Mouse (Mus musculus): ENCODE data around the gene Foxred2. TPM values are rescaled to one million over a fixed set of nuclear protein-coding genes. Genes with fewer than 3 reads are reported as not detected.
A peak's percentile ranks its signal among the peaks of the same experiment; 100 is the strongest.

Gene Foxred2
- 1 to 10 TPM; 2.8 to 4.2 TPM for polyA plus RNA-seq (2017; shearing (Covaris generic))

- ATAC-seq, result peak; percentile 98
Observed at GRCm38 (mm10) chr15:77956404-77956901, at the start of gene Foxred2. Gene Foxred2, minus strand, starts transcription at chr15:77956722.

DNA sequence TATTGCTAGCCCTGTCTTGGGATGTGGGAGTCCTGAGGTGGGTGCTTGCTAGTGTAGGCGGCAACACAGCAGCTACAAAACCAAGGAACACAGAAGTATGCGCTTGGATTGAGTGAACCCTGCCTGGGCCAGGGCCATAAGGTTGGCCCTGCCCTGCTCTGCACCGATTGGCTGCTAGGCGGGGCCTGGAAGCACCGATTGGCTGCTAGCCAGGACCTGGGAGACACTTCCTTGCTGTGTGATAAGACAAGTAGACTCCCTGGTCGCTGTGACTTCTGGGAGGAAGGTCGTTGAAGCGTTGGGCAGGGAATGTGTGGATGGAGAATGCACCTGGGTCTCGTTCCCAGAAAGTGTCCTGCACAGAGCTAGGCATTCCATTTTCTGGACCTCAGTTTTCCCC is 47.4 kb upstream of the Foxred2 start:
- ATAC-seq, result no peak

- ATAC-seq, result no peak
Observed at GRCm38 (mm10) chr15:78001400-78001799, 44.9 kb upstream of the Foxred2 start.

DNA sequence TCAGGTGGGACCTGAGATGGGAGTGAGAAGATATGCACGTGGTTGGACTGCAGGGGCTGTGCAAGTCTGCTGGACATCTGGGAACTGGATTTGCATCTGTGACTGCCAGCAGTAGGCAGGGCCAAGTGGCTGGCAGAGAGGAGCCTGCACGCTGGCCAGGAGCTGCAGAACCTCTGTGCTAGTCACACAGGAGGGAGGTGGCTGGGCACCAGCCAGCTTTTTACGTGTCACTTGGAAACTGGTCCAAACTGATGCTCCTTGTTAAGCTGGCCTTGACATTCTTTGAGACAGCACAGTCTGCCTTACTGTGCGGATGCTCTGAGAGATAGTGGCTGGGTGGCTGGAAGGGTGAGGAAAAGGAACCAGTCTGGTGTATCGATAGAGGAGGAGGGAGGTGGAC is 32.0 kb upstream of the Foxred2 start:
- ATAC-seq, result no peak

- ATAC-seq, result no peak
Observed at GRCm38 (mm10) chr15:77983391-77983790, 26.9 kb upstream of the Foxred2 start.

- ATAC-seq, result no peak
Observed at GRCm38 (mm10) chr15:77982195-77982939, 25.8 kb upstream of the Foxred2 start.

DNA sequence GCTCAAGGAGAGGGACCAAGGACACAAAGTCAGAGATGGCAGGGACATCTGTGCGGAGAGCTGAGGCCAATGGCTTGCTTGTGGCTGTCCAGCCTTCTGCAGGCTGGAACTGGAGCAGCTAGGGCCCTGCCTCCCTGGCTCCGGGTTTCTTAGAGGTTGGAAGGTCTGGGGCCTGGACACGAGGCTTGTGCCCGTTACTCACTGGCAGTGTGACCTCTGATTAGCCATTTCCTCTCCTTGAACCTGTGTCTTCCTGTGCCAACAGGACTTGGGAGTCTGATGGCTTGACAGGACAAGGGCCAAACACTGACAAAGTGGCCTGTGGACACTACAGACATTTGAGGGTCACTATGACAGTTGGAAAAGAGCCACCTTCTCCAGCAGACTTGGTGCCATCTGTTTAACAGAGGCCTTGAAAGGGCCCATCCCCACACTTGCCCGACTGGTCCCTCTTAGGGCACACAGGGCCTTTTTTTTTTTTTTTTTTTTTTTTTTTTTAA is 24.7 kb upstream of the Foxred2 start:
- no peak for ATAC-seq

GRCm38 (mm10) chr15:77979427-77979865 is 22.9 kb upstream of the Foxred2 start:
- no peak for ATAC-seq

DNA sequence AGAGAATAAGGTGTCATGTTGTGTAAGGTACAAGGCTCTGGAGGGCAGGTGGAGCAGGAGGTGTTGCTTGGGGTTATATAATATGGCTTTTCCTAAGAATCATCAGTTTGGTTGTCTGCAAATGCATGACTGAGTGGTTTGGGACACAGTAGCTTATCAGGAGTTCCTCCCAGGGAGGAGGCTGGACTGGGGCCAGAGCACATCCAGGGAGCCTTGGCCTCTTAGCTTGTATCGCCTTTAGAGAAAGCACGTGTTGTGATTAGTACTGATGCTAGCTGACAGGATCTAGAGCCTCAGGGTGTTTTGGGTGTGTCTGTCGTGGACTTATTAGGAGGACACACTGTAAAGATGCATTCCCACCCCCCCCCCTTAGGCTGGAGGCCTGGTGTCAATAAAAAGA is 21.1 kb upstream of the Foxred2 start:
- ATAC-seq, result no peak

GRCm38 (mm10) chr15:77974165-77974841 is 17.8 kb upstream of the Foxred2 start:
- no peak for ATAC-seq

DNA sequence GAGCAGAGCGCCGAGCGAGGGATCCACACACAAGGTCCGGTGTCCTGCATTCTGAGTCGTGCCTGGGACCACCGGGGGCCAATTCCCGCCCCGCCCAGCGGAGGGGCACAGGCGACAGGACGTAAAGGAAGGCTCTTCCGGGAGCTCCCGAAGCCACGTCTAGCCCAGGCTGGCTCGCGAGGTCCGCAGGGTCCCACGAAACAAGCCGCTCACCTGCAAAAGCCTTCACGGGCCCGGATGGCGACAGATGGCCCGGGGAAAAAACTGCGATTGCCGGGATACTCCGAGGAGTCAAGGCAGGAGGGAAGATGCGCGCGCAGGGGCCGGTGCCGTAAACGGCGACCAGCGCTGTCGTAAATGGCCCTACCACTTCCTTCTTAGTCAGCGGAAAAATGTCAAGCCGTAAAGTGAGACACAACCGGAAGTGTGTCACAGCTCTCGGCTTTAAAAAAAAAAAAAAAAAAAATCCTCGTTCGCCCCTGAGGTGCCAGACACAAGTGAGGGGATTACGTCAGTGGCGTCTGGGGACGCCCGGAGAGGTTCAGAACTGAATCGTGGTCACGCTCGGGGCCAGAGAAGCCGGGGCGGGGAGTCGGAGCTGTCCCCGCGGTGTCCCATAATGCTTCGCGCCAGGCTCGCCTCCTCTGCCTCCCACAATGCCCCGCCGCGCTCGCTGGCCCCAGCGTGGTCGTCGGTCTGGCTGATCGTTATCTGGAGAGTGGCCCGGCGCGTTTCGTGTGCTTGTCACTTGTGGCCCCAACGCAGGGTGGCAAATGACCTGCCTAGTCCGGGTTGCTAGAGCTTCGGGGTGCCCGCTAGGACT is 14.2 kb upstream of the Foxred2 start, which contains the start of gene Eif3d:
TSS of gene Eif3d (minus strand) at position 344 of the 823 bp plus-strand sequence.
- ATAC-seq, result peak; percentile 85

GRCm38 (mm10) chr15:77969940-77970469 is 13.5 kb upstream of the Foxred2 start:
- peak; percentile 12 for ATAC-seq

DNA sequence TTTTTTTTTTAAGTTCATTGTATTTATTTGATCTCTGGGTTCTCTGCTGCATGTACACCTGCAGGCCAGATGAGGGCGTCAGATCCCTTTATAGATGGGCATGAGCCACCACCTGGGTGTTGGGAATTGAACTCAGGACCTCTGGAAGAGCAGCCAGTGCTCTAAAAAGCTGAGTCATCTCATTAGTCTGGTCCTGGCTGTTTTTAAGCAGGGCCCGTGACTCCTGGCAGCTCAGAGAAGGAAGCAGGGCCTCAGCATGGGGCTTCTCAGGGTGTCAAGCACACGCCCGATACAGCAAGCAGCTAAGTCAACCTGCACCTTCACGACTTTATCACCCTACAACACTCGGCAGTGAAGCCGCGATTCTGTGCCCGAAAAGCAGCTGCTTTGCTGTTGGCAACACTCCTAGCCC is 8.6 kb upstream of the Foxred2 start:
- ATAC-seq, result no peak

DNA sequence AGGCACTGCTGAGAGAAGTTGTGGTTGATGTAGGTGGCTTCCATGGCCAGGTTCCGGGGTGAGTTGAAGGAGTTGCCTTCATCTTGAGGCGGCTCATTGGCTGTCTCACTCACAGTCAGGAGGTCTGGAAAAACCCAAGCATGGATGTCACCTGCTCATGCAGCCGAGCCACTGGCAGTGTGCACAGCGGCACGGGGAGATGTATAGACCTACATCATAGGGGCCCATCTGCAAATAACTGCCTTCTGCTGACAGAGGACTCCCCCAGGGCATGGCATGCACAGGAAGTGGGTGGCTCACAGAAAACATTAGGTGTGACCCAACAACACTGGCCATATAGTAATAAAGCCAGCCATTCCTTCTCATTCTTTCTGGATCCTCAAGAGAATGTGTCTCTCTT is 5.9 kb upstream of the Foxred2 start:
- ATAC-seq, result no peak

DNA sequence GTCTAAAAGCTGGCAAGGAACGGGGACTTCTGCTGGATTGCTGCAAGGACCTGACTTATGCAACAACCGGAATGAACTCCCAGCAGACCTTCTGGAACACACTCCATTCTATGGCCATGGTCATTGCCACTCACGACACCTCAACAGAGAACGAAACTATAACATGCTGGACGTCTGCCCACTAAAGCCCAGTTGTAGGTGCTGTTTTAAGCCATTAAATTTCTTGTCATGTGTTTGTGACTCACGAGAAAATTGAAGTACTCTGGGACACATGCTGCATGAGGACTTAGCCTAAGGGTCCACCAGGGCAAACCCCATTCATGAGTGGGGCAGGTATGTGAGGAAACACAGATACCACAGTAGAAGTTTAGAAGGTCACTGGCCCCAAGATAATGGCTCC is 4.2 kb upstream of the Foxred2 start:
- no peak for ATAC-seq

DNA sequence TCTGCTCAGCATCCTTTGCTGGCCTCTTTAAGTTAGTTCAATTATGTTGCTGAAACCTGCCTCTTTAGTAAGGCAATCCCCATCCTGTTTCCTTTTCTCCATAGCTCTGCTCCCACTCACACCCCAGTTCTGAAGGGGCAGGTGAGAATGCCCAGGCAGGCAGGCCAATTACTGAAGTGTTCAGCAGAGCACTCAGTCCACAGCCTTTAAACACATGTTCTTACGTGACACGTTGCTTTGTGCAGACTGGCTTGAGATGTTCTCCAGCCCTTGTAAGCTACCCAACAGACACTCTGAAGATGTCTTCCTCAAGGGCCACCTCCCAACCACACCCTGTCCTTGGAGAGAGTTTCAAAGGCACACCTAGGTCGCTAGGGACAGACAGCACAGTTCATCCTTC is 1.5 kb upstream of the Foxred2 start:
- ATAC-seq, result no peak

GRCm38 (mm10) chr15:77957625-77958024 is 1.1 kb upstream of the Foxred2 start:
- ATAC-seq, result no peak

DNA sequence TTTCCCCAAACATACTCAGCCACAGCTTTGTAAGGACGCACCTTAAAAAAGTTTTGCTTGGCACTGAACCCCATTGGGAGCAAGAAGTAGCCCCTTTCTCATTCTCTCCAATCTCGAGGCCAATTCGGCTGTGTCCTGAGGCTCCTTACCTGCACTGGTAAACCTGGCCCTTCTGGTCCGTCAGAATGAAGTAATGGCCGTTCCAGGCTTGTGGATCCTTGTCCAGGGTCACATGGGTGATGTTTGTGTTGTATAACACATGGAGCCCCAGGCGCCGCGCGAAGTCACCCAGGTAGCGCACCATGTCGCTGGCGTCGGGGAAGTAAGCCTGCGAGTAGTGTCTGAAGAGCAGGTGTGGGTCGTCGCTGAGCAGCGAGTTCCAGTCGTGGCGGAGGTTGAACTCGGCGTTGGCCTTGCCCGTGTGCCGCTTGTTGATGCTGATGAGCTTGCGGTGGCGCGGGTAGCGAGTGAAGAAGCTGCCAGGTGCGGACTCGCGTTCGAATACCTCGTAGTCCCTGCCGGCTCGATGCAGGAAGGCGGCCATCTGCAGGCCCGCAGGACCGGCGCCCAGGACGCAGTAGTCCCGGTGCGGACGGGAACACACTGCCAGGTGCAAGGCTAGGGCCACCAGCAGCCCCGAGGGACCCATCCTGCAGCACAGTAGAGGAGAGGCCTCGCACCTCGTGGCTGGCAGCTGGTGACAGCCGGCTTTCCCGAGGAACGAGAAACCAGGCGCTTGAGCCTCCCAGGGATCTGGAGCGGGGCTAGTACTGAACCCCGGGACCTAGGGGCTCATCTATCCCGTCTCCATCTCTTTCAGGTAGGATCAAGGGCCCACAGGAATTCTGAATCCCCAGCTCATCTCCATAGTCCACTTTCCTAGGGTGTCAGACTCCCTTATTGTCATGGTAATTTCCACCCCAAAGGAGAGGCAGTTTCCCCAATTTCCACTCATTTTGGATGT is 800 bp downstream of the Foxred2 start:
- no peak for ATAC-seq

DNA sequence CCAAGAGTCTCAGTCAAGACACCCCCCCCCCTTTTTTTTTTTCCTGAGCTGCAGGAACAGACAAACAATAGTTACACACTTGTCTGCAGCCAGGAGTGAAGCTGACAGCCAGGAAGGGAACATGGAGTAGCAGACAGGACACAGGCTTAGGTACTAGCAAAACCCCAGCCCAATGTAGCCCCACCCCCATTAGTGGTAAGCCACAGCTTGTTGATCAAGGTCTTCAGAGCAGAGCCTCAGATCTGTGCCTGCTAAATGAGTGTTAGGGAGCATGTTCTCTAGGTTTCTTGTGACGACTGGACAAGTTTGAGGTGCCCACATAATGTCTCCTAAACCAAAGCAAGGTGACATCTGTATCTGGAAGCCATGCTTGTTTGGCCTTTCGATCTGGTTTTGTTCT is 2.2 kb downstream of the Foxred2 start:
- no peak for ATAC-seq

DNA sequence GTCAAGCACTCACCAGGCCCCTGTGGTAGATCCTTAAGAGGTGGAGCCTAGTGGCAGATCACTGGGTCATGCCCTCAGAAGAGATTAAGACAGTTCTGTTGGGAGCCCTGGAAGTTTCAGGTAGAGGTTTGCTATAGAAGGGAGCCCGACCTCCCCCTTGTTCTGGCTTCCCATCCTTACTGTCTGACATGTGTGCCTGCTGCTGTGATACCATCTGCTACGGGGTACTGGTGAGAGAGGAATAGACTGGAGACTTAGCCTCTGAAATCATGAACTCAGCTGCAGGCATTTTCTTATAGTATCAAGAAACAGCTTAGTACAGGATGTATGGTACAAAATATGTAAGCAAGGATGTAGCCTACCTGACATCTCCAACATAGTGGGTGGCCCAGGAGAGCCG is 3.6 kb downstream of the Foxred2 start:
- ATAC-seq, result no peak

DNA sequence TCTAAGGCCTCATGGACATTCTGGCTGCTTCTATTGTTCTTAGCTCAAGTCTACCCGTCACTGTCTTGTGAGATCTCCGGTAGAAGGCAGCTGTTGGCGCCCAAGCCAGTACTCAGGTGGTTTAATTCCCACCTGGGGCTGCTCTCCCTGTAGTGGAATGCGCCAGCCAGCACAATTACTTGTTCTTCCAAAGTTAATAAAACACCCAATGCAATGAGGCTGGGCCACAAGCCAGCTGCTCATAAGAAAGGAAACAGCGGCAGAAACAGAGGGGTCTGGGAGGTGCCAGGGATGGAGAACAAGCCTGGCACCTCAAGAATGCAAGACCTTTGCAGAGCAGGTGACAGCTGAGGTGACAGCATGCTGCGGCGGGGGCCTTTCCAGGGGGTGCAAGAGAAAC is 7.5 kb downstream of the Foxred2 start:
- no peak for ATAC-seq
